Mouse (Mus musculus): Measurements from ENCODE around the gene Dhrs3. TPM values are rescaled to one million over a fixed set of nuclear protein-coding genes. Genes with fewer than 3 reads are reported as not detected.

Gene Dhrs3
- polyA plus RNA-seq (2014; fragmentation: Illumina TruSeq; extraction: RNeasy Lipid Tissue Mini Kit (QIAGEN cat#74804); ENCODE audit: low replicate concordance) = 23.5 TPM

GRCm38 (mm10) chr4:144892133-144892936 lies at the start of gene Dhrs3:
Gene Dhrs3, plus strand, starts transcription at chr4:144892827.

Other genes starting within 250 kb of the Dhrs3 start
- gene Gm436, start 206.5 kb upstream of the Dhrs3 start, polyA plus RNA-seq (2014; fragmentation: Illumina TruSeq; extraction: RNeasy Lipid Tissue Mini Kit (QIAGEN cat#74804); ENCODE audit: low replicate concordance) = not detected
- not detected for gene Gm13178, start 171.4 kb upstream of the Dhrs3 start, polyA plus RNA-seq (2014; fragmentation: Illumina TruSeq; extraction: RNeasy Lipid Tissue Mini Kit (QIAGEN cat#74804); ENCODE audit: low replicate concordance)
- gene Gm438, start 106.2 kb upstream of the Dhrs3 start, polyA plus RNA-seq (2014; fragmentation: Illumina TruSeq; extraction: RNeasy Lipid Tissue Mini Kit (QIAGEN cat#74804); ENCODE audit: low replicate concordance) = not detected